Mouse (Mus musculus): Measurements from ENCODE around the gene Ptpn20. TPM values are rescaled to one million over a fixed set of nuclear protein-coding genes. Genes with fewer than 3 reads are reported as not detected.

The Ptpn20 gene
- total RNA-seq, 4 experiments from 2014 or later, result not detected

DNA sequence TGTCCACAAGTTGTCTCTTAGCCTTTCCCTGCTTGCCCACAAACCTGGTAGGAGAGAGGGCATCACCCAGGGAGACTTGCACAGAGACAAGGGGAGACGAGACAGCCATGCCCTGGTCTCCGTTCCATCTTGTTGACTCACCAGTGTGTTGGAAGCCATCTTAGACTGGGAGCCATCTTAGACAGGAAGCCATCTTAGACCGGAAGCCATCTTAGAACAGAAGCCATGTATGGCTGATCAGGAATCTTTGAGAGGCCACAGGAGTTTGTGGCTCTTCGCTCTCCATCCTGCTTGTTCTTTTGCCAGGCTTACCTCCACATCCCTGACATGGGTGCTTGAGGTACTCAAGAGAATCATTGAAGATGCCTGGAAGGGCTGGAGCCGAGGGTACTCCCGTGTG, 89.0 kb downstream of the Ptpn20 start:
- DNase-seq (ENCODE audit: low spot score), result no peak

GRCm38 (mm10) chr14:33678740-33679139, 89.7 kb downstream of the Ptpn20 start:
- no peak for DNase-seq (ENCODE audit: low spot score)

DNA sequence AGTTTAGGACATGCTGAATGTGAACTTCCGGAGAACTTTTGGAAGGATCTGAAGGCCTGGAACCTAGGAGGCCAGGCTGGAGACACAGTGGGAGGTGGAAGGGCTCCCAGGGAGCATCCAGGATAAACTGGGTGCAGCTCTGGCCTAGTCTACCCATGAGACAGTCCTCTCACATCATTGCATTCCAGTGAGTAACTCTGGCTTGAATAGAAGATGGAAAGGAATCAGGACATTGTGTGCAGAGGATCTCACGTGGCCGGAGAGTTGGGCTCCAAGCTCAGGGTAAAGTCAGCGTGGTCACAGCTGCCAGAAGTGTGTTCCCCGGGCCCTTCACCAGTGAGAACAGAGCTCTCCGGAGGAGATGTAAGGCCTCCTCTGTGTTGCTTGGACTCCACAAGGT, 91.6 kb downstream of the Ptpn20 start:
- peak; percentile 77 for DNase-seq (ENCODE audit: low spot score)

DNA sequence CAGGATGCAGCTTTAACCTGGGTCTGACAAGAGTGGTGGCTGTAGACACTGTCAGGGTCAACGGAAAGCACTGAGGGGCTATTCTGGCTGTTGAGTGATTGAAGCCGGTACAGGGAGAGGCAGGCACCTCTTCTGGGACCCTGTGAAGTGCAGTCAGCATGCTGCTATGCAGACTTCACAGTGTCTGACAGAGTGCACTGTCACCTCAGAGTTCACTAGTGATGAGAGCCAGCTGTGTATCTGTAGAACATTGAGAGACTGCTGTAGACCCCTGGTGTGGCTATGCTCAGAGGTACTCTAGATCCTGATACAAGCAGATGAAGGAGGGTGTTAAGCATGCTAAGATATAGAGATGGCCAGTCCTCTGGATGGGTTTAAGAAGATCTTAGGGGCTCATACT, 93.8 kb downstream of the Ptpn20 start:
- no peak for DNase-seq (ENCODE audit: low spot score)

DNA sequence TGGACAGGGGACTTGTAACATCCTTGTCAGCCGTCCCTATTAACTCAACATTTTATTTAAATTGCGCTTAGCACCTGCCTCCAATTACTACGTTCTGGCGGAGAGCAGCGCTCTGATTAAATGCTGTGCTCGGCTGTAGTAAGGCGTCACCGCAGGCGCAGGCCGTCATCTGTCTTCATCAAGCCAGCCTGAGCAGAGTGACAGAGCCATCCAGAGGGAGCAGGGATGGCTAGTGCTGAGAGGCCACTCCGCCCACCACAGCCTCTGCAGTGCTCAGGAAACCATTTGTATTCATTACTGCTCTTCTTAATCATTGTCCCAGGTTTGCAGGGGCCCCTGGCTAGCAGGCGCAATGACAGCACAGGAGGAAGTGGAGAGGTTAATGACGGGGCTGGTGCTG, 94.7 kb downstream of the Ptpn20 start:
- DNase-seq (ENCODE audit: low spot score), result no peak

DNA sequence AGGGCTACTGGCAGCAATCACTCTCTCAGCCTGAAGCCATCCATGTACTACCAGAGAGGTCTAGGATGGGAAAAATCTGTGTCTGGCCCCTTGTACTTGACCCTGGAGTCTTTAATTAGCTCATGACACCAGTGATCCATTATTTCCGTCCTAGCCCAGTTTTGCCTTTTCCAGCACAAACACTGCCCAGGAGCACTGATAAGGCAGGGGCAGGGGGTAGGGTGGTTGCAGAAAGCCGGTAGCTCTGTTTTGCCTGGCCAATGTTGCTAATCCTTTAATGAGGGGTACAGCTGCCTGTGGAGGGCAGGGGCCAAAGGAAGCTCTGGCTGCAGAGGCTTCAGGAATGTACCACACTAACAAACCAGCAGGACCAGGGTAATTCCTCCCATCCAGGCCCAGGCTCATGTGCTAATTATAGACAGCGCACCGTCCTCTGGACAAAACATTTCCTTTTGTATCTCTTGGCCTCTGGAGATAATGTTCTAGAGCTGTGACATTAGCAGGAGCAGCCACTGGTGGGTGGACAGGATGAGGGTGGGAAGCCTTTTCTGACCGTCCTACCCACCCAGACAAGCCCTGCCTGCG, 98.5 kb downstream of the Ptpn20 start:
- peak; percentile 45 for DNase-seq (ENCODE audit: low spot score)

GRCm38 (mm10) chr14:33689044-33689443, 100.0 kb downstream of the Ptpn20 start:
- no peak for DNase-seq (ENCODE audit: low spot score)

Other genes with a start within 250 kb of the Ptpn20 start
- gene Mapk8, start 142.0 kb upstream of the Ptpn20 start, total RNA-seq (2022), result 10 to 100 TPM; 21.7 to 27.6 (median 23.0) TPM
- gene Frmpd2, start 117.5 kb upstream of the Ptpn20 start, total RNA-seq (2022), result under 1 TPM in 1 of 4 experiments, not detected in 3; 0.16 TPM